Mouse (Mus musculus): ENCODE measurements around the gene Baiap2.
A peak's percentile ranks its signal among the peaks of the same experiment; 100 is the strongest.

The Baiap2 gene

DNA sequence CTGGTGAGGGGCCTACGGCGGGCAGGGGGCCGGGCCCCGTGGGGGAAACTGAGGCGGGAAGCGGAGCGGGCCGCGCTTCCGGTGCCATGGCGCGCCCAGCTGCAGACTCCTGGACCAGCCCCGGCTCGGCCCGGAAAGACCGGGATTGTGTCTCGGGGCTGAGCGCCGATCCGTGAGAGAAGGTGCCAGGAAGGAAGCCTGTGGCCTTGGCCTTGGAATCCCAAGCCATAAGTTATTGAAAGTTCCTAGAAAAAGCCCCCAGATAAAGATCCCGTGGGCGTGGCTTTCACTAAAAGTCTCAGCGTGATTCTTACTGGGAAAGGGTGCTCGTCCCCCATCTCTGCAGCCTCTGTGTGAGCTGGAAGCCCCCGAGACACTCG lies 28.6 kb upstream of the Baiap2 start:
- no peak for DNase-seq (ENCODE audit: low read depth, low spot score)
- H3K36me3 ChIP-seq (ENCODE audit: control insufficient read depth, insufficient read depth, low read length, poor library complexity, severe bottlenecking) = peaks cover 9% of the 10 kb centered on the region
- no peaks in the 10 kb centered on the region for H3K27me3 ChIP-seq (ENCODE audit: control insufficient read depth, insufficient read depth, low read length, poor library complexity, severe bottlenecking)

GRCm38 (mm10) chr11:119914381-119914780 lies 28.2 kb upstream of the Baiap2 start:
- Histone ChIP-seq H3K36me3 (ENCODE audit: control insufficient read depth, insufficient read depth, low read length, poor library complexity, severe bottlenecking) (peaks cover 11% of the 10 kb centered on the region), H3K27me3 (ENCODE audit: control insufficient read depth, insufficient read depth, low read length, poor library complexity, severe bottlenecking) (no peaks in the 10 kb centered on the region)
- no peak for DNase-seq (ENCODE audit: low read depth, low spot score)

DNA sequence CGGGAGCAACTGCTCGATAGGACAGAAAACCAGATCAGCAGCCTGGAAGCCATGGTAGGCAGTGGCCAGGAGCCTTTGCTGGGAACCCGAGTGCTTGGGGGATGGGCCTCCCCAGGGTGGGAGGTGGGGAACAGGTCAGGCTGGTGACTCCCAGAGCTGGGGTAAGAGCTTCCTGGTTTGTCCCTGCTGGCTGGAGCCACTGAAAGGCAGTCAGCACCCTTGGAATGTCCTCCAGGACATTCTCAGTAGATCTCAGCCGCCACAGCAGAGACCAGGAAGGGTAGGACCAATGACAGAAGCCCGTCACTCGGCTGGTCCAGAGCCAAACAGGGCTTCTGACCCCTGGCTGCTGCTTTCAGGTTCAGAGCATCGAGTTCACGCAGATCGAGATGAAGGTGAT lies 26.9 kb upstream of the Baiap2 start:
- no peaks in the 10 kb centered on the region for H3K27me3 ChIP-seq (ENCODE audit: control insufficient read depth, insufficient read depth, low read length, poor library complexity, severe bottlenecking)
- H3K36me3 ChIP-seq (ENCODE audit: control insufficient read depth, insufficient read depth, low read length, poor library complexity, severe bottlenecking) = peaks cover 11% of the 10 kb centered on the region
- DNase-seq (ENCODE audit: low read depth, low spot score) = no peak

GRCm38 (mm10) chr11:119916102-119916790 lies 26.3 kb upstream of the Baiap2 start:
- no peaks in the 10 kb centered on the region for H3K27me3 ChIP-seq (ENCODE audit: control insufficient read depth, insufficient read depth, low read length, poor library complexity, severe bottlenecking)
- peaks cover 11% of the 10 kb centered on the region for H3K36me3 ChIP-seq (ENCODE audit: control insufficient read depth, insufficient read depth, low read length, poor library complexity, severe bottlenecking)
- DNase-seq (ENCODE audit: low read depth, low spot score) = no peak

- H3K27me3 ChIP-seq (ENCODE audit: control insufficient read depth, insufficient read depth, low read length, poor library complexity, severe bottlenecking) = no peaks in the 10 kb centered on the region
Measured at GRCm38 (mm10) chr11:119916834-119917469, 25.6 kb upstream of the Baiap2 start.

DNA sequence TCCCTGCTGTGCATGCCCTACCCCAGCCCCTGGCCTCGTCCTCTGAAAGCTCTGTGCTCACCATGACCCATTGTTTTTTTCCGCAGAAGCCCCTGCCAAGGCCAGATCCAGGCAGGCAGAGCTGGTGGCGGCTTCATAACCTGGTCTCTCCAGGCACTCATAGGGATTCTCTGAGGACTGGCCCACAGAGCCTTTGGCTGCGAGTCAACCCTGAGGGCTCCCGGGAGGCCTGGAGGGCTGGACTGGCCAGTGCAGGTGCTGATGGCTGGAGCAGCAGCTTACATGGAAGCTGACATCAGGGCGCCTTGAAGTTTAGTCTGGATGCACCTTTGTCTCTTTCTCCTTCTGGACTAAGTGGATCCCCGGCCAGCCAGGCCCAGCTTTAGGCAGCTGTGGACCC lies 24.0 kb upstream of the Baiap2 start:
- Histone ChIP-seq H3K27me3 (ENCODE audit: control insufficient read depth, insufficient read depth, low read length, poor library complexity, severe bottlenecking) (no peaks in the 10 kb centered on the region), H3K36me3 (ENCODE audit: control insufficient read depth, insufficient read depth, low read length, poor library complexity, severe bottlenecking) (peaks cover 11% of the 10 kb centered on the region)
- no peak for DNase-seq (ENCODE audit: low read depth, low spot score)

More at GRCm38 (mm10) chr11:119916834-119917469, 25.6 kb upstream of the Baiap2 start:
- DNase-seq (ENCODE audit: low read depth, low spot score) = no peak
- H3K36me3 ChIP-seq (ENCODE audit: control insufficient read depth, insufficient read depth, low read length, poor library complexity, severe bottlenecking) = peaks cover 11% of the 10 kb centered on the region

DNA sequence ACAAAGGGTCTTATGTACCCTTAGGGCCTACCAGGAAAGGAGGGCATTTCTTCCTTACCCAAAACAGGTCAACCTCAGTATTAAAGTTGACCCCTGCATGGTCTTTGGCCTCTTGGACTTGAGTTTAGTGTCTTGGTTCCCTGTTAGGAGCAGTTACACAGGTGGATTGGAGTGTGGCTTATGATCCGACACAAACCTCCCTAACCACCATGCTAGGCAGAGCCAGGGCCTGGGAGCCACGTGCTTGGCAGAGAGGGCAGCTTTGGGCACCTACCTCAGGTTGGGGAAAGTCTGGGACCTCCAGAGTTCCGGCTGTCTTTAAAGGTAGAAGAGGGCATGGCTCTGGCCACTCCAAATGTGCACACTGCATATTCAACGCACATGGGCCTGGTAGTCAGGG lies 23.1 kb upstream of the Baiap2 start:
- no peaks in the 10 kb centered on the region for H3K27me3 ChIP-seq (ENCODE audit: control insufficient read depth, insufficient read depth, low read length, poor library complexity, severe bottlenecking)
- peaks cover 11% of the 10 kb centered on the region for H3K36me3 ChIP-seq (ENCODE audit: control insufficient read depth, insufficient read depth, low read length, poor library complexity, severe bottlenecking)
- no peak for DNase-seq (ENCODE audit: low read depth, low spot score)

DNA sequence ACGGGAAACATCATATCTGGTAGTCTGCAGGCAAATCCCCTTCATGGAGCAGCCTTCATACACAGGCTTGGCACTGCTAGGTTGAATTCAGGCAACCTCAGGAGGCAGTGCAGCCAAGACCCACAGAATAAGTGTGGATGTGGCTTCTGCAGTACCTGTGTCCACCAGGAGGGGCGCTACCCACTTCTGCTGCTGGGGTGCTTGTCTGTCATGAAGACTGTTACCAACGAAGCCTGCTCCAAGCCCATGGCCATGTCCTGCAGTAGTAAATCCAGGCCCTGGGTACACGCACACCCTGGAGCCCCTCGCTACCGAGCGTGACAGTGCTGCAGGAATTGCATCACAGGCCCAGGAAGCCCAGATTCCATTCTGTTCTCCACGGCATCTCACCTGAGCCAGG lies 22.7 kb upstream of the Baiap2 start:
- Histone ChIP-seq H3K36me3 (ENCODE audit: control insufficient read depth, insufficient read depth, low read length, poor library complexity, severe bottlenecking) (peaks cover 11% of the 10 kb centered on the region), H3K27me3 (ENCODE audit: control insufficient read depth, insufficient read depth, low read length, poor library complexity, severe bottlenecking) (no peaks in the 10 kb centered on the region)
- peak; percentile 80 for DNase-seq (ENCODE audit: low read depth, low spot score)

DNA sequence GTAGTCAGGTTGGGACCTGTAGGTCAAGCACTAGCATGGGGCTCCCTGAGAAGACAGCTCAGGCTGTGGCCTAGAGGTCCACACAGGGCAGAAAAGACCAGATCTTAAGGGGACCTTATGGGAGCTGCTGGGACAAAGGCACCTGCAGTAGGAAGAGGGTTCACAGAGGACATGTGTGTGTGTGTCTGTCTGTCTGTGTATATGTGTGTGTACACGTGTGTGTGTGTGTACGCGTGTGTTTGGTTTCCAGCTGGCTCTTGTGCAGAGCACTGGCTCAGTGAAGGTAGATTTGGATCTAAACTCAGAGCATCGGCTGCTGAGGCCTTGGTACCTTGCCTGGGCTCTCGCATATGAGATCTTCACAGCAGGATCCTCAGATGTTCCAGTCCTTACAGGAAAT lies 21.9 kb upstream of the Baiap2 start:
- H3K36me3 ChIP-seq (ENCODE audit: control insufficient read depth, insufficient read depth, low read length, poor library complexity, severe bottlenecking) = peaks cover 11% of the 10 kb centered on the region
- no peak for DNase-seq (ENCODE audit: low read depth, low spot score)
- no peaks in the 10 kb centered on the region for H3K27me3 ChIP-seq (ENCODE audit: control insufficient read depth, insufficient read depth, low read length, poor library complexity, severe bottlenecking)

GRCm38 (mm10) chr11:119925176-119925575 lies 17.4 kb upstream of the Baiap2 start:
- no peaks in the 10 kb centered on the region for H3K27me3 ChIP-seq (ENCODE audit: control insufficient read depth, insufficient read depth, low read length, poor library complexity, severe bottlenecking)
- no peaks in the 10 kb centered on the region for H3K36me3 ChIP-seq (ENCODE audit: control insufficient read depth, insufficient read depth, low read length, poor library complexity, severe bottlenecking)
- no peak for DNase-seq (ENCODE audit: low read depth, low spot score)

- no peaks in the 10 kb centered on the region for H3K36me3 ChIP-seq (ENCODE audit: control insufficient read depth, insufficient read depth, low read length, poor library complexity, severe bottlenecking)
- no peaks in the 10 kb centered on the region for H3K27me3 ChIP-seq (ENCODE audit: control insufficient read depth, insufficient read depth, low read length, poor library complexity, severe bottlenecking)
- no peak for DNase-seq (ENCODE audit: low read depth, low spot score)
Measured at GRCm38 (mm10) chr11:119926762-119927161, 15.8 kb upstream of the Baiap2 start.

DNA sequence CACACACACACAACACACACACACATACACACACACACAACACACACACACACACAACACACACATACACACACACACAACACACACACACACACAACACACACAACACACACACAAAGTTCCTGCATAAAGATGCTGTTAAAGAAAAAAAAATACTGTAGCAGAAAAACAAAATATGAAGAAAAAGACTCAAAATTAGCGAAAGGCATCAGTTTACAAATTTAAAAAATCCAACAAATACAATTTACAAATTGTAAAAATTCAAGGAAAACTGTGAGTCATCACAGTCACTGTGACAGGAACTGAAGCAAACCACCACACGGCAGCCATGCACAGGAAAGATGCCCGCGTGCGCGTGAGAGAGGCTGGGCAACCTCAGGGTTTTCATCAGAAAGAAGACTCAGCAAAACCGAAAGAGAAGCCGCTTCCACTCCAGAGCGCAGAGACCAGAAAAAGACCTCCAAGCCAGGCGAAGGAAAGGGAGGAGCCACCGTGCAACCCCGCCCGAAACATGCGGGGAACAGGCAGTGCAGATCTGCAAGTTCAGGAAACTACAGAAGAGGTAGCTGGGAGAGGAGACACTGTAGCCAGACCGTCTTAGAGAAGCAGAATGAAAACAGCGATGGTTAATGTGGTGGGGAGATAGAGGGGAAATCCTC lies 14.4 kb upstream of the Baiap2 start:
- peak; percentile 69 for DNase-seq (ENCODE audit: low read depth, low spot score)
- no peaks in the 10 kb centered on the region for H3K36me3 ChIP-seq (ENCODE audit: control insufficient read depth, insufficient read depth, low read length, poor library complexity, severe bottlenecking)
- no peaks in the 10 kb centered on the region for H3K27me3 ChIP-seq (ENCODE audit: control insufficient read depth, insufficient read depth, low read length, poor library complexity, severe bottlenecking)

DNA sequence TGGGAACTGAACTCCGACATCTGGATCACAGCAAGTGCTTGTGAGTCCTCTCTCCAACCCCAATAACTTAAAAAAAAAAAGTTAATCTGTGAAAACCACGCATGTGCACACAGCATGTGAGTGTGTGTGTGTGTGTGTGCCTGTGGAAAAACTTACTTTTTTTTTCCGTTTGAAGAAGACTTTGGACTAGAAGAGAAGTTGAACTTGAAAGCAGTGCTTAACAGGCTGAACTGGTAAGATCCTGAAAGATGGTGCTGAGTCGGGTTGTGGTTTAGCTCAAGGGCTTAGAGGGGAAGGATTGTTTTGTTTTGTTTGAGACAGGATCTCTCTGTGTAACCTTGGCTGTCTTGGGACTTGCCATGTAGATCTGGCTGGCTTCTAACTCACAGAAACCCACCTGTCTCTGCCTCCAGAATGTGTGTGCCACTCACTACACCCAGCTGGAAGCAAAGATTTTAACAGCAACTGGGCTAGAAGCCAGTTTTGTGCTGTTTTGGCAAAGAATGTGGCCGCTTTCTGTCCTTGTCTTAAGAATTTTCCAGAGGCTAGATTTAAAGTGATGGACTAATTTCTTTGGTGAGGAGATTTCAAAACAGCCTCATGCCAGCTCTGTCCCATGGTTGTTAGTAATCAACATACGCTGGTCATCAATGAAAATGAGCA lies 12.8 kb upstream of the Baiap2 start:
- no peaks in the 10 kb centered on the region for H3K27me3 ChIP-seq (ENCODE audit: control insufficient read depth, insufficient read depth, low read length, poor library complexity, severe bottlenecking)
- DNase-seq (ENCODE audit: low read depth, low spot score) = peak; percentile 23
- no peaks in the 10 kb centered on the region for H3K36me3 ChIP-seq (ENCODE audit: control insufficient read depth, insufficient read depth, low read length, poor library complexity, severe bottlenecking)

DNA sequence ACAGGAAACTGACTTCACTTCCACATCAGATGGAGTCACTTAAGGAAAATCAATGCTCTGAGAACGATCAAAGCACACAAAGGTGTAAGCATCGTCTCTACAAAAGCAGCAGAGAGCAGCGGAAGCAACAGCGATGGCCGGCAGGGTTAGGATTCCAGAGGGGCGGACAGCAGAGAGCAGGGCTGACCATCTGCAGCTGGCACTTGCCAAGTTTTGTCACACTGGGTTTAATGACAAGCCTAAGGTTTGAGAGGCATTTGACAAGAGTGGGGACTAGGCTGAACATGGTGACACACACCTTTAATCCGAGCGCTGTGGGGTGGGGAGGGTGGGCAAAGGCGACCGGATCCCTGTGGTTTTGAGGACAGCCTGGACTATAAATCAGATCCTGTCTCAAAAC lies 10.8 kb upstream of the Baiap2 start:
- Histone ChIP-seq H3K27me3 (ENCODE audit: control insufficient read depth, insufficient read depth, low read length, poor library complexity, severe bottlenecking) (no peaks in the 10 kb centered on the region), H3K36me3 (ENCODE audit: control insufficient read depth, insufficient read depth, low read length, poor library complexity, severe bottlenecking) (no peaks in the 10 kb centered on the region)
- DNase-seq (ENCODE audit: low read depth, low spot score) = no peak

DNA sequence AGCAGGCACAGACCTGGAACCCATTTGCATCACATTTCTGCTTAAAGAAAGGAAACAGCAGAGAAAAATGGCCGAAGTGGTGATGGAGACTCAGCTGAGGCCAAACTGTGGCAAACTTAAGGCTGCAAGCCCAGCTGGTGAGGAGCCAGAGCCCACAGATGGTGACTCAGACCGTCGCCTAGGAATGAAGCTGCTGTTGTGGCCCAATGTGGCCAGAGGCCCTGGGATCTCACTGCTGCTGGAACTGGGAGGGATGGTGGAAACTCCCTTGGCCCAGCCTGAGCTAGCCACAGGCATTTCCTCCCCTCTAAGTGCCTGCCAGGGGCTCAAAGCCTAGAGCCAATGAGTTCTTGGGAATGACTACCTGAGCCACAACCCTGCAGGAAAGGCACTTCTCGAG lies 9.4 kb upstream of the Baiap2 start:
- DNase-seq (ENCODE audit: low read depth, low spot score) = no peak

More for the DNA sequence above, 9.4 kb upstream of the Baiap2 start:
- Histone ChIP-seq H3K27me3 (ENCODE audit: control insufficient read depth, insufficient read depth, low read length, poor library complexity, severe bottlenecking) (no peaks in the 10 kb centered on the region), H3K36me3 (ENCODE audit: control insufficient read depth, insufficient read depth, low read length, poor library complexity, severe bottlenecking) (no peaks in the 10 kb centered on the region)

All from splenic B cell, adult 2 months (primary cell).